Mouse (Mus musculus): ENCODE data around the gene Cep112. TPM values are rescaled to one million over a fixed set of nuclear protein-coding genes. Genes with fewer than 3 reads are reported as not detected.

The Cep112 gene
- total RNA-seq, 1 experiment from 2014 or later = 15.4 TPM

DNA sequence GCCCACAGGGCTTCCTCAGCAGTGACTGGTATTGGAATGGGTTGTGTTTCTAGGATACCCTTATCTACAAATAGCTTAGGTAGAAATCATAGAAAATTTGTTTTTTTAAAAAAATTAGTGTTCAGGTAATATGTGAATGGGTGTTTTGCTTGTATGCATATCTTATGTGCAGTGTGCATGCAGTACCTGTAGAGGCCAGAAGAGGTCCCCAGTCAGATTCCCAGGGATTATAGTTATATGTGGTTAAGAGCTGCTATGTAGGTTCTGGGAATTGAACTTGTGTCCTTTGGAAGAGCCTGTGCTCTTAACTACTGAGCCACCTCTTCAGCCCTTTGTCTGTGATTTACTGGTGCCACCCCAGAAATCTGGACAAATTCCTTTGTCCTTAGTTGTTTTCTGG, 22.2 kb downstream of the Cep112 start:
- no peak for DNase-seq

DNA sequence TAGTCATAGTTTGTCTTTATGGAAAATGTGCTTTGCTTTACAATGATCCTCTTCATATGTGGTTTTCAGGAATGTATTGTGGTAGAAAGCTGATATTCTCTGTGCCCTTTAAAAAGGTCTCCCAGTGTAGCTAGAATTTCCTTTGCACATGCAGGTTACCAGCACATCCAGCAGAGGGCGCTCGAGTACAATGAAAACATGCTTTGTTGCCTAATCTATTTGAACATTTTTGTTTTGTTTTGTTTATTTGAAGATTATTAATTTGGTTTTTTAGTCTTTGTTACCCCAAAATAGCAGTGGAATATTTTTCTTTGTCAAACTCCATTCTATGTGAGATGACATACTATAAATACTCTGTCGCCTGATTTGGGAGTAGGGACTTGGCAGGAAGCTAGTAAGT, 24.8 kb downstream of the Cep112 start:
- peak; percentile 84 for DNase-seq

DNA sequence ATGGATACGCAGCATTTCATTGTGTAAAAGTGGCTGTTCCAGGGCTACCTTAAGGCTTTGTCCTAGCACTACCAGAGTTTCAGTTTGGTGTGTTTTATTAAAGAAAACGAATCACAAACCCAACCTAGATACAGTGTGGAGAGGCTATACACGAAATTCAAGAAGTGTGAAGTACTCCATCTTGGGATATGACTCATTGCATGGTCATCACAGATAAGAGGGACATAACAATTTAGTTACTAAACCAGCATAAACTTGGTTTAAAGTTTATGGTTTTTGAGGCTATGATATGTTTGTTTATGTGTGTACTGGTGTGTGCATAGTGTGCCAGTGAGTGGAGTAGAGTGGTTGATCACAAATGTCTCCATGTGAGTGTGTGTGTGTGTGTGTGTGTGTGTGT, 34.6 kb downstream of the Cep112 start:
- DNase-seq = no peak

DNA sequence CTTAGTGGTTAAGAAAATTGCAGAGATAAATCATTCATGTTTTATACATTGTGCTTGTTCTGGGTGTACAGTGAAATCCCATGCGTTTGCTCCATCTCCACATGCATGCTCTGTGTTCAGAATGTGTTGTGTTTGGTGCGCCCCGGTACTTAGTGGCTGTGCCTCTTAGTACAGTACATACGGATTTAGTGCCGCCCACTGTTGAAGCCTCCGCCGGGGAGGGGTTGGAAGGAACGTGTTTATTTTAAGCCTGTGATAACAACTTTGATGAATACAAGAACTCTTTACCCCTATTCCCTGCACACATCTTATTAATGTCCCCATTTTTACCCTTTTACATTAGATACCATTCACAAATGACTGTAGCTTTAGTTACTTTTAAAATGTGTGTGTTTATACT, 39.1 kb downstream of the Cep112 start:
- no peak for DNase-seq

DNA sequence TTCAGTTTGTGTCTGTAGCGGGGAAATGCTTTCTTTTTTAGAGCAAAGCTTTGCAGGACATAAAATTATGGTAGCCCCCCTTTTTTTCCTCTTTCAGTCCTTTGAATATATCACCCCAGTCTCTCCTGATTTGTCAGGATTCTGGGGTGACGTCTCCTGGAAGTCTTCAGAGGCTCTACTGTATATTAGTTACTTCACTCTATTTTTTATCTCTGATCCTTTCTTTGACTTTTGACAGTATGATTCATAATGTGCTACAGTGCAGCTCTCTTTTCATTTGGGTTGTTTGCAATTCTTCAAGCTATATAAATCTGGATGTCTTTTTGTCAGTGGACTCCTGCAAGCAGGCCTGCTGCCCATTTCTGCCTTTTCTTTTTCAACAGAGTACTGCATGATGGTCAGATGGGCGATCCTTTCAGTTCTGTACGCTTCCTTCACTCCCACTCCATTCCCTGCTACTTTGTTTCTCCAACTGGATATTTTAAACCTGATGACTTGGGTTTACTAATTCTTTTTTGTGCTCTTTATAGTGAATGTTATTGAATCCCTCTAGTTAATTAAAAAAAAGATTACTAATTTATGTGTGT, 39.8 kb downstream of the Cep112 start:
- DNase-seq = no peak

DNA sequence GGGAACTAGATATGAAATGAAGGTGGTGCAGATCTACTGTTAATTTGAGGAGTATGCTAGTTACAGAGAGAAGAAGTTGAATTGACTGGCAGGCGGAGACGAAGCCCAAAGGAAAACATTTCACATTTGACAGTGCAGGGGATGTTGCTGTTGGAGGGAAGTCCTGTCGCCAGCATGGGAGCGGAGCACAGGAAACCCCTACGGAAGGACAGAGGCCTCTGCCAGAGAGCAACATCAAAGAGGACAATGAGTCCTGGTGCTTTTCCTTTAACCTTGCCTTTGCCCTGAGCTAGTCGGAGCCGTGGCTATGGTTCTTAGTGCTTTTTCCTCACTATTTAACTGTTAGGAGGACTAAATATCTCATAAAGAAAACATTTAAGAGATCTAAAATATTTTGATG, 50.7 kb downstream of the Cep112 start:
- peak; percentile 5 for DNase-seq

DNA sequence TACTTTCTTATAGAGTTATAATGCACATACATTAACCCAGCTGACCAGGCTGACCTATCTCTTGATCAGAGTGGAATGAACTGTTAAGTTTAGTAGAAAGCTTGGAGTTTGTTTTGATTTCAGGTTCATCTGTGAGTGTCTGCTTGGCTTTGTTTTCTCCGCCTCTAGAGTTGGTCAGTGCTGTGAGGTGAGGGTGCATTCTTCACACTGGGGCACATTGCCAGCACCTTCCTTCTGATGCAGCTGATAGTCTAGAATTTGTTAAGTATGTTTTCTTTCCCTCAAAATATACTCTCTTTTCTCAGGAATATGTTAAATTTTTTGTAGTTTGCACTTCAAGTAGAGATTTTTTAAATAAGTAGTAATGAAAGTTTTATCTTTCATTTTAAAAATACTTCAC, 51.2 kb downstream of the Cep112 start:
- no peak for DNase-seq

DNA sequence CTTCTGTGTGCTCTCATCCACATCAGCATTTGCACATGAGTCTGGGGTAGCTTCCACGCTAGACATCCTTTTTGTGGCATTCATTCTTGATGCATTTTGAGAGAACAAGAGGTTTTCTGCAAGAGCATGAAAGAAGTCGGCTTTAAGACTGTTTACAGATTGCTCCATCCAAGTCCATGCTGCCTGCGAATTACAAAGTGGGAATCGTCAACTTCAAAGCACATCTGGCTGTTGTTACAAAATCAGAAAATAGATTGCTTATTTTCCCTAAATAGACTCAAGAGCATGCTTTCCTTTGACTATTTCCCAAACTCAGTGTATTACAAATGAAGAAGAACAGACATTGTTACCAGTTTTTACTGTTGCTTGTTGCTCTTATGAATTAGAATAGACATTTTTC, 59.0 kb downstream of the Cep112 start:
- DNase-seq = no peak

DNA sequence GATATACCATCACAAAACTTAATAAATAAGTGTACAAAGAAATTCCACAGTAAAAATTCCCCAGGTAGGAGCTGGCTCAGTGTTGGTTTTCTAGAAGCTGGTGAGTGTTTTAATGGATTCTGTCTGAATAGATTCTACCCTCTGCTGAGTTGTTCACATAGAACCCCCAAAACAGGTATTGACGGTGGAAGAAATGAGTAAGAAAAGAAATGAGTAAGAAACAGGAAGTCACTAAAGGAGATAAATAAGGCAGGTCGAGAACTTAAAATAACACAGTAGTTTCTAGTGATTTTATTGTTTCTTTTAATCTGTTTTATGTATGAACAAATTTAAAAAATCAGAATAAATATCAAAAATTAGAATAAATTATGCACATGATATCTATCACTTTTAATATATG, 63.3 kb downstream of the Cep112 start:
- DNase-seq = no peak

DNA sequence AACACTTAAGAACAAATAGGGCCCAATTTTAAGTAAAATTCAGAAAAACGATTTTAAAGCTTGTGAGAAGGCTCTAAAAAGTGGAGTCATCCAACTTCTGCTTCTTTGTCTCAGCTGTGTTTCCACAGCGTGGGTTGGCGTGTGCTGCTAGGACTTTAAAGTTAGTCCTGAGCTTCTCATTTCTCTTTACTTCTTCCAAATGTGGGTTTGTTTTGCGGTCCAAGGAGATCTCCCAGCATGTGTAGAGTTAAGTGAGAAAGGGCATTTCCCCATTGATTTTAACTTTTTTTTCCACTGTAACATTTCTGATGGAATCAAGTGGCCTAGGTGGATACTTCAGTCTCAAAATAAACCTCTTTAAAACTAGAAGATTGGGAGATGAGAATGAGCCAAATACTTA, 64.9 kb downstream of the Cep112 start:
- no peak for DNase-seq

DNA sequence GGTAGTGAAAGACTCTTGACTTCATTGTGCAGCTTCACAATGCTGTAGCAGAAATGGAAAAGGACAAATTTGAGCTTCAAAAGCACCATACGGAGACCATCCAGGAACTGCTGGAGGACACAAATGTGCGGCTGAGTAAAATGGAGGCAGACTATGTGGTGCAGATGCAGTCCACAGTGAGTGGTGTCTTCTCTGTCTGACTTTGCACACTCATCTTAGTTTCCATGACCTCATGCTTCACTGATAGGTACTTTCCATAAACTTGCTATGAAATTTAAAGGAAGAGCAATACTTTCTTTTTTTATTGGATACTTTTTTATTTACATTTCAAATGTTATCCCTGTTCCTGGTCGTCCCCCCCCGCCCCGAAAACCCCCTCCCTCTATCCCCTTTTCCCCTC, 83.2 kb downstream of the Cep112 start:
- DNase-seq = no peak

DNA sequence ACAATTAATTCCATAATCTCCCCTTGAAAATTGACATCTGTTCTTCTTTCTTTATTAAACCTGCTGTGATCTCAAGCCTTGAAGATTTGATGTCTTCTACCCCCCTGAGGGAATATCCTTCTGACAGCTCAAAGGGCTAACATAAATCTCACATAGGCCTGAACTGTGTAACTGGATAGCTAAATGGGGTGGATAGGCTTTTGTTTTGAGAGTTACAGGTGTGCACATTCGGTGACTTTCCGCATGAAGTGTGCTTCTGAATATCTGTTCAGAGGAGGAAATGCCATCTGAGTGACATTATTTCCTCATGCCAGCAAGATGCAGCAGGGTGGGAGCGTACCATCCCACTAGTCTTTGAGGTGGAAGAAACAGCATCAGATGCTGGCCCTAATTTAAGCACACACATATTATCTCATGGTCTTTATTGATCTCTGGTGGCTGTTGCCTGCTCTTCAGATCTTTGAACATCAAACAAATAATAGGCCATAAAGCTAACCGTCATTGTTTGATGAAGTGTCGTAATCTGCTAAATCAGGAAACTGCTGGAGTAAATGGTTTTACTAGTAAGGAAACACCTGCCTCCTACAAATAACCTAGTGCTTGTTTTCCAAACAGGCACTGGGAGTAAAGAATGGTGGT, 102.9 kb downstream of the Cep112 start:
- DNase-seq = no peak

DNA sequence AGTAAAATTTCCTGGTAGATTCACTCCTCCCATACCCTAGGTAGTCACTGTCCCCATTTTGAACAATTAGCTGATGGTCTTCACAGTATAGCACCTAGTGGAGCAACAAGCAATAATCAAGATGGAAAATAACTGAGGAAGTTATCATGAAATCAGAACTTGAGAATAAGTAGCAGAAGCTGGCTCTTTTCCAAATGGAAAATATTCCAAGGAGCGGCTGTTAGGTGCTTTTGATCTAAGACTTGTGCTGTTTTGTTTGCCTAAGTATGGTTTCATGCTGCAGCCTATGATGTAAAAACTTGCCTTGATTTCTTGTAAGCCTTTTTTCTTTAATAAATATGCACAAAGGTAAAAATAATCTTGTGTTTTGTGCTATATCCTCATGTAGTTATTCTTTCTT, 107.9 kb downstream of the Cep112 start:
- DNase-seq = no peak

DNA sequence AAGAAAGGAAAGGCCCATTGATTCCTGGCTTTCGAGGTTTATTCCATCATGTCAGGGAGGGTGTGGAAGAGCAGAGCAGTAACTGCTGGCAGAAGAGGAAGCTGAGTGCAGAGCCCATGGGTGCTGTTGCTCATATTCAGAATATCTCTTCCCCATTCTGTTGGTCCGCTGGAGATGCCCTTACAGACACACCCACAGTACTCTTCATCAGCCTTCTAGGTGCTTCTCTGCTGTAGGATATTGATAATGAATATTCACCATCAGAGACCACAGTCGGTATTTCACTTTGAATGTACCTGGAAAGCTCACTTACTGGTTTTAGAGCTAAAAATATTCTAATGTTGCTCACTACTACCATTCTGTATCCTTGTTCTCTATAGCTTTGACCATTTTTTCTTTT, 109.0 kb downstream of the Cep112 start:
- DNase-seq = no peak

DNA sequence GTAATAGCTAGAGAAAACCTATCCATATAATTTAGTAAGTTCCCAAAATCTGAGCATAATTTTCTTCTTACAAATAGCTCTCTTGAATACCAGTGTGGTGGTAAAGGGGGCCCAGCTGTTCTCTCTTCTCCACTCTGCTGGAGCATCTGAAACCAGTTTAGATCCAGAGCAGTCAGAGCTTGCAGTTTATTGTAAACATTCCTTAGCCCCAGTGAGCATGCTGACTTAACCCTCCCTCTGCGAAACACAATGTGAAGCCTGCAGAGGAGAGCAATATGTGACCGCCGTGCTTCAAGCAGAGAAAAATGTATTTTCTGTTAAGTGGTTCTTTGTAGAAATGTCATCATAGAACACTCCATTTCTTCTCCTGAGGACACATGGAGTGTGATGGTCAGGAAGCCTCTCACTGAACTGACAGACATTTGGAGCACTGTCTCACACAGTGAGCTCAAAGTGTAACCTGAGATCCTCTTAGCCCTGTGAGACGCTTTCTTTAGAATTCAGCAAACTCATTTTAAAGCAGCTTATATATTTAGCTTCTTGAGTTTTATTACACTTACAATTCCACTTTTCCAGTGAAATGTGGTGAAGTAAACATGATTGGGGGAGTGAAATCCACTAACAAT, 128.1 kb downstream of the Cep112 start:
- DNase-seq = no peak

DNA sequence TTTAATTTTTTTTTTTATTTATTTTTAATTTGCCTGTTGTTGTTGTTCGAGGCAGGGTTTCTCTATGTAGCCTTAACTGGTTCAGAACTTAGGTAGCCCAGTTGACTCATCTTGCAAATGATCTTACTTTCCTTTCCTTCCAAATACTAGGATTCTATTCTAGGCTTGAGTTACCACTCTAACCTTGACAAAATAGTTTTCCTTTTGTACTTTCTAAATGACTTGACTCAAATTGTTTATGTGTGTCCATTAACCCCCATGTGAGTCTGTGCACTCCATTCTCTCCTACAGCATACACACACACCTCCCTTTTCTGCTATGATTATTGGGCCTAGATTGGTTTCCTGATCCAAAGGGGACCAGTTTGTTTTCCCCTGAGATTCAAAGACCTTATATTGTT, 128.9 kb downstream of the Cep112 start:
- DNase-seq = no peak

DNA sequence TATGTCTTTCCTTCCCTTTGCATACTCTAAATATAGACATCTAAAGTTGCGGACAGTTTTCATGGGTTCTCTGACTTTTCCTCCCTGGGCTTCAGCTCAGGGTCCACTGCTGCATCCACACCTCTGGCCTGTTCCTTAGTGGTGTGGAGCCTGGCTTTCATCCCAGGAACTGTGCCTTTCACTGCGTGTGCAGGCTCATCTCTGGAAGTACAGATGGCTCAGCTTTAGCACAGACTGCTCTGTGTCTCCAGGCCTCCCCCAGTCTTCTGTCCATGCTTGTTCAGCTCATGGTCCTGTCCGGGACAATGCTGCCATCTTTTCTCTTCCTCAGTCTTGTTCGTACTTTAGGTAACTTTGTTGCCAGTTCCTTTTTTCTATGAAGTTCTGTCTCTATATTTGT, 133.6 kb downstream of the Cep112 start:
- DNase-seq = no peak

DNA sequence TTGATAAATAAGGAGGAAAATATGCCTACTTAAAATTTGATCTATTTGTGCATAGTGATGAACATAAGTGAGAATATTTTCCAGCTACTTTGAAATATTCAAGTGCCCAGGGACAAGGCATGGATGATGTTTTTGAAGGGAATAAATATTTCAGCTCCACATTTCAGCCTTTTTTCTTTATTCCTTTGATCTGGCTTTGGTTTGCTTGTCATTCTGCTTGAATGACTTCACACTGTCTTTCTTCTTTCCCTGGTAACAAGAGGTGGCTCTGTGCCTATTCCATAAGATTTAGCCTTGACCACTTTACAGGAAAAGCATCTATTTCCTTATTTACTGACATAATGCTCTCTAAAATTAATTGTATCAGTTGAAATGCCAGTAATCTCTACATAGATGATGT, 134.5 kb downstream of the Cep112 start:
- no peak for DNase-seq

DNA sequence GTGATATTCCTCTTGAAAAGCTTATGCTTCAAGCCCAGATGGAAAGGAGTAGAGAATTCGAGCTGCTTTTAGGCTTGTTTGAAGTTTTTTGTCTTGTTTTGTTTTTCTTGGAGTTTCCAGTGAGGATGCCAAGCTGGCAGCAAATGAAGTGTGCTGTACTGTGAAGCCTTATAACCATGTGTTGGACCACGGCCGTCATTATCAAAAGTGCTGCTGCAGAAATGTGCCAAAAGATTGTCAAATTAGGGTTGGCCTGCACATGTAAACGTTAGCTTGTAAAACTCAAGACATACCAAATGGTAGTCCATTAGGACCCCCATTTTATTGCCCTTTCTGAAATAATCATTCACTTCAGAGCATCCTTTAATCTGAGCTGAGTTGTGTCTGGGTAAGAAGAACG, 137.1 kb downstream of the Cep112 start:
- no peak for DNase-seq

DNA sequence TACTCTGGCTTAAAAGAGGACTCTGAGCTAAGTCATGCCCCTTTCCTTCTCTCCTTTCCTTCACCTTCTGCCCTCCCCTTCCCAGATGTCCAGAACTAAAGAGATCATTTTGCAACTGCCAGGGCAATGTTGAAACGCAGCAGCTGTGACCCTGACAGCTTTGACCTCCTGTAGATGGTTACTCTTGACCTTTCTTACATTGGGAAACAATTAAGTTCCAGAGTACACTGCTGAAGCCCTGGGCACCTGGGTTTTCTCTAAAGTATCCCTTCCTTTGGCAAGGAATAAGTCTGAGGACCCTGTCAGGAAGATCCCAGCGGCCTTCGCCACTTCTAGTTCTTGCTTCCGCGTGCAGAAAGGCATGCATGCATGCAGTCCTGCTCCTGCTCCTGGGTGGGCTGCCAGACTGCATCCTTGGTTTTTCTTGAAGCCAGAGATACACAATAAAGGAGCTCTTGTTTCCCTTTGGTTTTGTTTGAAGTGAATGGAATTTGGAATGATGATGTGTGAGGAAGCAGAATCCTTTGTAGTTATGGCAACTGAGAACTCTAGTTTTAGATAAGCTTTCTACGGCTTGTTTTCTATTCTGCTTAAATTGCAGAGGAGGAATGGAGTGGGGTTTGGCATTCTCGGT, 161.7 kb downstream of the Cep112 start:
- DNase-seq = no peak

DNA sequence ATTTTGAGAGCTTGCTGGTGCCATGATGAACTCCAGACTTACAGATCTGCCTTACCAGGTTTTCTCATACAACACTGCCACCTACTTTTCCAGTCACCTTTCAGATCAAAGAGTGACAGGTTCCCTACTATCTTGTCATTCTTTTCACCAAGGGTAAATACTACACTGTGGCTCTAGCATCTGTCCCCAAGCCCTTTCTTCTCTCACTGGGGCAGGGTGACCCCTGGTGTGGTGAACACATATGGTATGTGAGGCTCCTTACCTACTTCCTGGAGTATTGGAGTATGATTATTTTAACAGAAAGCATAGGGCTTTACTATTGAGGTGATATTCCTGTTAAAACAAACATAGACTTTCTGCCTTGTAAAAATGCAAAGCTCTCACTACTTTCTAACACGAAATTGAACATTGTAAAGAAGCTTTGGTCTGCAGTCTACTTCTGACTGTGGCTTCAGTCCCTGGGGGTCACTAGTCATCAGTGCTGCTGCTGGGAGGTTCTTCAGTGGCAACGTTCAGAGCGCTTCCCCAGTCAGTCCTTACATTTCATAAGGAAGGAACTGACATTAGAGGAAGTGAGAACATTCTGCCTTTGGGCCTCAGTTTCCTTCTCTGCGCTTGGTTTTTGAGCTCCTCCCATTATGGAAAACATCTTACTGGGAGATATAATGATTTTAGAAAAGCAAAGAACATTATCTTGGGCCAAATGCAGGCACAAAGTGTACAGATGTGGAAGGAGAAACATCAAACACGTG, 168.4 kb downstream of the Cep112 start:
- no peak for DNase-seq

DNA sequence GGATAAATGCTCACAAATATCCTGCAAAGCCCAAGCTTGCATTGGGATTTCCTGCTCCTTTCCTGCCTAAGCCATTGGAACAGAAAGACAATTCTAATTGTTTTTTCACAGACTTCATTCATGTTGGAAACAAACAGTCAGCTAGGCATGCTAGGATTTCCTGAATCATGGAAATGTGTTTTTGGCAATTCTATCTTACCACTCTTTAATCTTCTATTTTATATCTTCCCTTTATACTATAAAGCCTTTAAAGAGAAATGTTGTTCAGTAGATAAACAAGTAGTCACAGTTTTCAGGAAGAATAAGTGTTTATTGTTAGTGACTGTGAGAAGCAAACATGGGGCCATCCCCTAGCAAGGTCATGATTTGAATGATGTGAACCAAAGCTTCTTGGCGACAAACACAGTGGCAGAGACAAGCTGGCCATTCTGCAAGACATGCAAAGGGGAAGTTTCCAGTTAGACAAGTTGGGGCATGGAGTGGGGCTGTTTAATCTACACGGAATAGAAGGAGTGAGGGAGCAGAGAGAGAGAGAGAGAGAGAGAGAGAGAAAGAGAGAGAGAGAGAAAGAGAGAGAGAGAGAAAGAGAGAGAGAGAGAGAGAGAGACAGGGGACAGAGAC, 169.1 kb downstream of the Cep112 start:
- DNase-seq = no peak

DNA sequence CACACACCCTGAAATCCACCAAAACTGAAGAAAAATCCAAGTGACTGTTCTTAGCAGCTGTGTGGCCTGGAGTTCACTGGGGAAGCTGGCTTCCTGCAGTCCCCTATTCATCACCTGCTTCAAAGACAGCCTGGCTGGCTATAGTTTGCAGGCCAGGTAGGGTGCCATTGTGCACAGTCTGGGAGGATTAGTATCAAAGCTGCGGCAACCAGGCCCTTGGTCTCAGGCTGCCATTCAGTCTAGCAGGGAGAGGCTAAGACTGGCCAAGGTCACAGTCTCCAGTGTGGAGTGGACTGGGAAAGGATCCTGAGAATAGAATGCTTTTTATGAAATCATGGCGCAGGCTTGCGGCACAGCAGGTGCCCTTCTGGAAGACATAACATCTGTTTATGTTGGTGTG, 180.3 kb downstream of the Cep112 start:
- no peak for DNase-seq
